8 mouse cellular contexts compared by ENCODE assay signal in genomic region chr12:85374561-85375272, GRCm38 (mm10). TPM values are rescaled to one million over a fixed set of nuclear protein-coding genes. Genes with fewer than 3 reads are reported as not detected.
DNase-seq lines count a peak whose midpoint lies in the region; ATAC-seq and TF ChIP-seq lines count a peak whose summit lies in the region.

Gene Tmed10, minus strand, starts transcription at chr12:85374847.

- H3K9ac ChIP-seq in heart, embryonic 12.5 days, result peak within 1 kb of the TSS; percentile 85
- peak within 1 kb of the TSS; percentile 94 for H3K9ac ChIP-seq in kidney, postnatal 0 days (ENCODE audit: low read depth, low read length)
- H3K9ac ChIP-seq in liver, embryonic 11.5 days (ENCODE audit: low read depth, low read length), result peak within 1 kb of the TSS; percentile 88
- peak within 1 kb of the TSS; percentile 90 for H3K9ac ChIP-seq in stomach, embryonic 14.5 days (replicated peaks; ENCODE audit: low read depth, low read length)

- TF ChIP-seq CTCF in kidney, postnatal 0 days (IDR thresholded peaks at IDR 0.05; ENCODE audit: low read depth), result no peak; the same call in 1 of the 2 replicates

- H3K4me2 ChIP-seq in heart, embryonic 12.5 days, result peak within 1 kb of the TSS; percentile 81
- peak within 1 kb of the TSS; percentile 63 for H3K4me2 ChIP-seq in kidney, postnatal 0 days (ENCODE audit: low read length)
- H3K4me2 ChIP-seq in liver, embryonic 11.5 days, result peak within 1 kb of the TSS; percentile 89
- peak within 1 kb of the TSS; percentile 82 for H3K4me2 ChIP-seq in stomach, embryonic 14.5 days (replicated peaks; ENCODE audit: low read depth, low read length)

- no peaks in the 10 kb centered on the region for H3K36me3 ChIP-seq in heart, embryonic 12.5 days
- H3K36me3 ChIP-seq in kidney, postnatal 0 days (ENCODE audit: insufficient read depth, low read length), result no peaks in the 10 kb centered on the region
- no peaks in the 10 kb centered on the region for H3K36me3 ChIP-seq in liver, embryonic 11.5 days (ENCODE audit: control insufficient read depth, insufficient read depth, low read length)
- no peaks in the 10 kb centered on the region for H3K36me3 ChIP-seq in stomach, embryonic 14.5 days (ENCODE audit: control insufficient read depth, insufficient read depth, low read length)

- H3K4me3 ChIP-seq in heart, embryonic 12.5 days, result peak within 1 kb of the TSS; percentile 75
- H3K4me3 ChIP-seq in kidney, postnatal 0 days (replicated peaks; ENCODE audit: low read depth, low read length), result peak within 1 kb of the TSS; percentile 85
- H3K4me3 ChIP-seq in liver, embryonic 11.5 days (ENCODE audit: low read depth, low read length), result peak within 1 kb of the TSS; percentile 73
- peak within 1 kb of the TSS; percentile 87 for H3K4me3 ChIP-seq in stomach, embryonic 14.5 days (ENCODE audit: low read depth, low read length)

- ATAC-seq in erythroid progenitor cell, adult 5-6 weeks (replicated peaks; ENCODE audit: low FRiP score, poor library complexity, severe bottlenecking), result peak; percentile 92
- peak; percentile 93 for ATAC-seq in heart, embryonic 12.5 days (ENCODE audit: insufficient number of reproducible peaks, low FRiP score)
- peak; percentile 93 for ATAC-seq in kidney, postnatal 0 days (replicated peaks; ENCODE audit: low FRiP score, low read depth)
- peak; percentile 91 for ATAC-seq in liver, embryonic 11.5 days (replicated peaks; ENCODE audit: low FRiP score)
- peak; percentile 90 for ATAC-seq in stomach, embryonic 14.5 days (ENCODE audit: insufficient number of reproducible peaks, insufficient read depth, low FRiP score, low read depth)

- H3K9me3 ChIP-seq in heart, embryonic 12.5 days (replicated peaks), result no peaks in the 10 kb centered on the region
- H3K9me3 ChIP-seq in kidney, postnatal 0 days (replicated peaks; ENCODE audit: low read length), result no peaks in the 10 kb centered on the region
- H3K9me3 ChIP-seq in liver, embryonic 11.5 days (ENCODE audit: control insufficient read depth, low read length), result no peaks in the 10 kb centered on the region
- H3K9me3 ChIP-seq in stomach, embryonic 14.5 days (ENCODE audit: control insufficient read depth, low read depth, low read length), result no peaks in the 10 kb centered on the region

- peak within 1 kb of the TSS; percentile 79 for H3K27ac ChIP-seq in heart, embryonic 12.5 days (ENCODE audit: poor library complexity, severe bottlenecking)
- peak within 1 kb of the TSS; percentile 92 for H3K27ac ChIP-seq in kidney, postnatal 0 days
- peak within 1 kb of the TSS; percentile 79 for H3K27ac ChIP-seq in liver, embryonic 11.5 days (ENCODE audit: low read depth, low read length)
- H3K27ac ChIP-seq in stomach, embryonic 14.5 days (ENCODE audit: low read length), result peak within 1 kb of the TSS; percentile 88

- H3K4me1 ChIP-seq in heart, embryonic 12.5 days (replicated peaks), result peaks cover 21% of the 10 kb centered on the region
- H3K4me1 ChIP-seq in kidney, postnatal 0 days (replicated peaks; ENCODE audit: insufficient read depth, low read length), result peaks cover 10% of the 10 kb centered on the region
- peaks cover 9% of the 10 kb centered on the region for H3K4me1 ChIP-seq in liver, embryonic 11.5 days (replicated peaks; ENCODE audit: control insufficient read depth, insufficient read depth, low read length)
- H3K4me1 ChIP-seq in stomach, embryonic 14.5 days (ENCODE audit: control insufficient read depth, insufficient read depth, low read length), result peaks cover 8% of the 10 kb centered on the region

- under 1% methylated on average over 37 of the region's 37 CpGs for WGBS in heart, embryonic 12.5 days
- WGBS in kidney, postnatal 0 days, result under 1% methylated on average over 36 of the region's 37 CpGs
- under 1% methylated on average over 36 of the region's 37 CpGs for WGBS in liver, embryonic 11.5 days
- under 1% methylated on average over 37 of the region's 37 CpGs for WGBS in stomach, embryonic 14.5 days

- DNase-seq in CD4-positive helper T cell, adult 2 months (ENCODE audit: low read depth, low spot score), result peak; percentile 93
- DNase-seq in brain, embryonic 18.5 days (ENCODE audit: low read depth, low spot score), result peak; percentile 93
- DNase-seq in kidney, postnatal 0 days (ENCODE audit: low spot score), result peak; percentile 99
- DNase-seq in liver, embryonic 11.5 days (ENCODE audit: low spot score), result peak; percentile 85
- peak; percentile 93 for DNase-seq in naive thymus-derived CD4-positive, alpha-beta T cell, adult 2 months (ENCODE audit: low read depth)

- no peaks in the 10 kb centered on the region for H3K27me3 ChIP-seq in heart, embryonic 12.5 days (replicated peaks)
- no peaks in the 10 kb centered on the region for H3K27me3 ChIP-seq in kidney, postnatal 0 days (ENCODE audit: insufficient read depth, low read length)
- no peaks in the 10 kb centered on the region for H3K27me3 ChIP-seq in liver, embryonic 11.5 days (replicated peaks; ENCODE audit: control insufficient read depth, insufficient read depth, low read length)
- H3K27me3 ChIP-seq in stomach, embryonic 14.5 days (ENCODE audit: control insufficient read depth, insufficient read depth, low read length), result no peaks in the 10 kb centered on the region

RNA-seq across cellular contexts. Expression of gene Tmed10, which starts in this region (rescaled TPM):
- 85.9 and 101 TPM in 2 replicates for total RNA-seq in erythroid progenitor cell, adult 5-6 weeks (2015; ENCODE audit: low replicate concordance)
- 65.6 and 71.7 TPM in 2 replicates for total RNA-seq in erythroid progenitor cell, adult 5-6 weeks (2017; ENCODE audit: low replicate concordance)
- 319 and 324 TPM in 2 replicates for polyA plus RNA-seq in heart, embryonic 12.5 days (2016; fragmentation: Nextera tagmentation; extraction: Ambion mirVana)
- 357 and 372 TPM in 2 replicates for polyA plus RNA-seq in kidney, postnatal 0 days (2015; fragmentation: Nextera tagmentation; extraction: Ambion mirVana)
- polyA plus RNA-seq in liver, embryonic 11.5 days (2014; fragmentation: Nextera tagmentation; extraction: Ambion mirVana), result 271 and 278 TPM in 2 replicates
- polyA plus RNA-seq in stomach, embryonic 14.5 days (2014; fragmentation: Nextera tagmentation; extraction: Ambion mirVana), result 386 and 405 TPM in 2 replicates

Comparison
In these comparisons a context has a peak if more than half of its experiments do, and no peak if none do; other contexts are left out.
1. Peak in every context shown above with its lines: DNase-seq, ATAC-seq, H3K4me3 ChIP-seq and H3K27ac ChIP-seq.